Mouse (Mus musculus): ENCODE results near the gene Gm614.

- TF ChIP-seq CTCF (IDR thresholded peaks at IDR 0.05; ENCODE audit: borderline replicate concordance, insufficient read depth, low read depth, low read length) = no peak
- no peak for TF ChIP-seq POLR2A (IDR thresholded peaks at IDR 0.05; ENCODE audit: borderline replicate concordance, insufficient read depth, low read length)
Observed at GRCm38 (mm10) chrX:101289037-101289436, 25.2 kb upstream of the Gm614 start.
